Mouse (Mus musculus) forebrain, embryonic 11.5 days (tissue): ENCODE results near the gene Tcf7l1. TPM values are rescaled to one million over a fixed set of nuclear protein-coding genes. Genes with fewer than 3 reads are reported as not detected.

Experiments used
- ATAC-seq: fragments of 200-750 bp; cut with Nextera tagmentation; replicated peaks from 2 replicates; pipeline ENCODE4 v1.8.0; 2017; ENCODE audit warnings: moderate TSS enrichment; ENCODE audit not compliant: low FRiP score
- DNase-seq: peaks from one replicate; pipeline ENCODE4 v3.0.0-alpha.2; 2017; ENCODE audit warnings: low spot score
- H3K27ac ChIP-seq: fragments of 300-500 bp; sonication (generic); 2 replicates; pipeline ENCODE4 v1.5.1; 2014; ENCODE audit warnings: low read depth, low read length
- H3K27me3 ChIP-seq: fragments of 300-500 bp; sonication (generic); 2 replicates; pipeline ENCODE4 v1.6.1; 2014; ENCODE audit warnings: mild to moderate bottlenecking, low read length, mixed read lengths; ENCODE audit not compliant: control insufficient read depth, insufficient read depth
- H3K36me3 ChIP-seq: fragments of 300-500 bp; sonication (generic); 2 replicates; pipeline ENCODE4 v1.6.1; 2014; ENCODE audit warnings: mild to moderate bottlenecking, low read length, moderate library complexity, mixed read lengths; ENCODE audit not compliant: control insufficient read depth, insufficient read depth
- H3K4me1 ChIP-seq: fragments of 300-500 bp; sonication (generic); replicated peaks from 2 replicates; pipeline ENCODE4 v1.6.1; 2014; ENCODE audit warnings: low read length, mixed read lengths; ENCODE audit not compliant: control insufficient read depth, insufficient read depth
- H3K4me2 ChIP-seq: fragments of 300-500 bp; sonication (generic); 2 replicates; pipeline ENCODE4 v1.6.1; 2014; ENCODE audit warnings: low read depth, mild to moderate bottlenecking, low read length, moderate library complexity, mixed read lengths; ENCODE audit not compliant: severe bottlenecking
- H3K4me3 ChIP-seq: fragments of 300-500 bp; sonication (generic); 2 replicates; pipeline ENCODE4 v1.5.1; 2014; ENCODE audit warnings: low read depth, low read length
- H3K9ac ChIP-seq: fragments of 300-500 bp; sonication (generic); 2 replicates; pipeline ENCODE4 v1.6.1; 2014; ENCODE audit warnings: low read length
- H3K9me3 ChIP-seq: fragments of 300-500 bp; sonication (generic); 2 replicates; pipeline ENCODE4 v1.6.1; 2016; ENCODE audit warnings: low read length, mixed read lengths; ENCODE audit not compliant: control insufficient read depth
- WGBS: fragments of 180-500 bp; shearing (Covaris S2); extraction: QIAGEN DNeasy Blood & Tissue Kit; methylation state at CpG from one replicate; pipeline ENCODE4 v1.1.7; 2014; 5-methylcytosine and 5-hydroxymethylcytosine counted together
- polyA plus RNA-seq: library from polyadenylated mRNA; unstranded; fragments of >200 nt; fragmentation: Nextera tagmentation; extraction: Ambion mirVana; gene quantifications from 2 replicates; pipeline ENCODE4 v1.2.1, GENCODE M21; 2014

The Tcf7l1 gene
- polyA plus RNA-seq, 1 experiment from 2014 or later: 33.3 TPM

DNA sequence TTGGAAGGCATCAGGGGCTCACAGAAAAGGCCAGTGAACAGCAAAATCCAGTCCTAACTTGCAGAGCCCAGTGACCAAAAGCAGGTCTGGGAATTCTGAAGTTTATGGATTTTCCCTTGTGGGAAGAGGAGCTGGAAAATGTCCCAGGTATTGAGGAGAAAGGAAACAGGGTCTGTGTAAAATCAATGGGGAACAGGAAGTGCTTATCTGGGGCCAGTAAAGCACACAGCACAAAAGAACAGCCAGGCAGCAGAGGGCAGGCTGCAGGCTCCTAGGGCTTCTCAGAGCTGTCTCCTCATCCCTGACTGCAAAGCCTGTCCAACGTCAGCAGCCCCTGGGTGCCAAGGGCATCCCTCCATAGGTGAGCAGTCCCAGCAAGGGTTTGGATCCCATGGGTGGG is 126.1 kb downstream of the Tcf7l1 start:
- Histone ChIP-seq H3K27me3 (no peaks in the 10 kb centered on the region), H3K4me1 (0 out of 2 replicates have a peak, but pooled peaks cover 1% of the 10 kb centered on the region), H3K9me3 (no peaks in the 10 kb centered on the region), H3K27ac (no peak overlapping the region), H3K9ac (no peak overlapping the region; the same call in 1 of the 2 replicates), H3K4me3 (no peak overlapping the region), H3K4me2 (no peak overlapping the region), H3K36me3 (no peaks in the 10 kb centered on the region)
- 29% methylated on average over 1 of the region's 1 CpGs for WGBS
- ATAC-seq: no peak
- DNase-seq: no peak

DNA sequence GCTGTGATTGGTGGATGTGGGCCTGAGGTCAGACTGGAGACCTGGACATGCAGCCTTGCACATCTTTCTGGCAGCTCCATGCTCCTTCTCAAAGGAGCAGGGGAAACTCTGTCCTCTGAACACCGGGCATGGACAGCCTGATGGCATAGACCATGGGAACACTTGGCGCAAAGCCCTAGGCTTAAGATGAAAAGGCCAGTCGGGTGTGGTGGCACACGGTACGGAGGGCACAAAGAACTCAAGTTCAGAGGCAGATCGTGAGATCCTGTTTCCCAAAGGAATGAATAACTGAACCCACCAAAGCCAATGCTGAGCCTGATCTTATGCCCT is 128.7 kb downstream of the Tcf7l1 start:
- 91% methylated on average over 6 of the region's 6 CpGs for WGBS
- Histone ChIP-seq H3K9ac (no peak overlapping the region), H3K27ac (no peak overlapping the region), H3K4me2 (no peak overlapping the region), H3K9me3 (no peaks in the 10 kb centered on the region), H3K4me1 (peaks cover 5% of the 10 kb centered on the region; the same call in 1 of the 2 replicates), H3K27me3 (no peaks in the 10 kb centered on the region), H3K4me3 (no peak overlapping the region), H3K36me3 (no peaks in the 10 kb centered on the region)
- ATAC-seq (no peak), DNase-seq (no peak)

DNA sequence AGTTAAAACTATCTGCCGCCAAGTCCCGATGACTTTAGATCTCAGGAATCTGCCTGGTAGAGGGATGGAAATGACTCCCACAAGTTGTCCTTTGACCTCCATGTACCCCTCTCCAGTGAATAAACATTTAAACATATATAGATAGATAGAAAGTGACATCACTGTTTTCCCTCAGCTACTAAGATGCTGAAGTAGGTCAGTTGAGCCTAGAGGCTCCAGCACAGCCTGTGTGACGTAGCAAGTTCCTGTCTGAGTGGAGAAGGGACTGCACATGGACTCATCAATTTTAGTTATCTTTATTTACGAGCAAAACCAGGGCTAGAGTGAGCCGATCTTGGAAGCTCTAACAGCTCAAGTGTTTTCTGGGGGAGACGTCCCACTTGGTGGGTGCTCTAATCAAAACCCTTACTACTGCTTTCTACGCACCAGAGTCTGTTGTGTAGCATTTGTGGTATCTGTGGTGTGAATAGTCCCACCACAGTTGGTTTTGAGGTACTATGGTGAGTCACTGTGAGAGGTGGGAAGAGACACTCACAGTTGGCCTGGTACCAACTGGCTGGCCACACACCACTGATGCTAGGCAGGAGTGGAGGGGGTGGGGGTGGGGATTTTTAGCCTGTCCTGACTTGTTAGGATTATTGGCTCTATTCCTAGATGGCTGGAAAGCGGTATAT is 129.2 kb downstream of the Tcf7l1 start:
- no peak for ATAC-seq
- peaks cover 8% of the 10 kb centered on the region; the same call in 1 of the 2 replicates for H3K4me1 ChIP-seq
- H3K9me3 ChIP-seq: no peaks in the 10 kb centered on the region
- WGBS: 90% methylated on average over 8 of the region's 8 CpGs
- no peak overlapping the region for H3K9ac ChIP-seq
- H3K27ac ChIP-seq: no peak overlapping the region
- no peaks in the 10 kb centered on the region for H3K36me3 ChIP-seq
- no peak for DNase-seq
- H3K27me3 ChIP-seq: no peaks in the 10 kb centered on the region
- no peak overlapping the region for H3K4me2 ChIP-seq
- H3K4me3 ChIP-seq: no peak overlapping the region

DNA sequence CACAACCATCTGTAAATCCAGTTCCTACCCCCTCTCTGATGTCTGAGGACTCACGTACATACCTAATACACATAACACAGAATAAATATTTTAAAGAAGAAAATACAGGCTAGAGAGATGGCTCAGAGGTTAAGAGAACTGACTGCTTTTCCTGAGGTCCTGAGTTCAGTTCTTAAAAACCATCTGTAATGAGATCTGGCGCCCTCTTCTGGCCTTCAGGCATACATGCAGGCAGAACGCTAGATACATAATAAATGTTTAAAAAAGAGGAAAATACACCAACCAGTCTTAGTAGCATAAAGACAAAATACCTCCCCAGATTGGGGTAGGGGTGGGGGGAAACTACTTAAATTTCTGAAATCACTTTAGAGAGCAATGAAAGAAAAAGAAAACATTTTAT is 131.0 kb downstream of the Tcf7l1 start:
- H3K27me3 ChIP-seq: no peaks in the 10 kb centered on the region
- 59% methylated on average over 3 of the region's 3 CpGs for WGBS
- H3K27ac ChIP-seq: no peak overlapping the region
- no peaks in the 10 kb centered on the region for H3K9me3 ChIP-seq
- no peak overlapping the region for H3K9ac ChIP-seq
- DNase-seq: no peak
- H3K4me3 ChIP-seq: no peak overlapping the region
- no peaks in the 10 kb centered on the region for H3K36me3 ChIP-seq
- H3K4me2 ChIP-seq: no peak overlapping the region
- no peak for ATAC-seq
- peaks cover 12% of the 10 kb centered on the region for H3K4me1 ChIP-seq

DNA sequence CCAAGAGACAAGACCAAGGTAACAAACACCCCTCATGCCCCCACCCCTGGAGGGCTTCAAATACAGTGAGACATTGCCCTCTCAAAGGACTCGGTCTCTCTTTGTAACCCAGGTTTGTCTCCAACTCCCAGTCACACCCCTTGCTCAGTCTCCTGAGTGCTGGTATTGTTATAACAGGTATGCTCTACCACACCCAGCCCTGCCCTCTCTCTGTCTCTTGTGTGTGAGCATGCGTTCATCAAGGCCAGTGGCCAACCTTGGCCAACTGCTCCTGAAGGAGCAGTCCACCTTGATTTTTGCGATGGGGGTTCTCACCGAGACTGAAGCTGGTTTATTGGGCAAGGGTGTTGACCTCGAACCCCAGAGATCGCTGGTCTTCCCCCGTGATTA is 133.0 kb downstream of the Tcf7l1 start:
- Histone ChIP-seq H3K4me3 (no peak overlapping the region), H3K27me3 (no peaks in the 10 kb centered on the region), H3K36me3 (no peaks in the 10 kb centered on the region), H3K4me1 (peaks cover 12% of the 10 kb centered on the region), H3K9ac (no peak overlapping the region), H3K9me3 (no peaks in the 10 kb centered on the region), H3K4me2 (no peak overlapping the region), H3K27ac (no peak overlapping the region)
- DNase-seq (no peak), ATAC-seq (no peak)
- 88% methylated on average over 7 of the region's 7 CpGs for WGBS

DNA sequence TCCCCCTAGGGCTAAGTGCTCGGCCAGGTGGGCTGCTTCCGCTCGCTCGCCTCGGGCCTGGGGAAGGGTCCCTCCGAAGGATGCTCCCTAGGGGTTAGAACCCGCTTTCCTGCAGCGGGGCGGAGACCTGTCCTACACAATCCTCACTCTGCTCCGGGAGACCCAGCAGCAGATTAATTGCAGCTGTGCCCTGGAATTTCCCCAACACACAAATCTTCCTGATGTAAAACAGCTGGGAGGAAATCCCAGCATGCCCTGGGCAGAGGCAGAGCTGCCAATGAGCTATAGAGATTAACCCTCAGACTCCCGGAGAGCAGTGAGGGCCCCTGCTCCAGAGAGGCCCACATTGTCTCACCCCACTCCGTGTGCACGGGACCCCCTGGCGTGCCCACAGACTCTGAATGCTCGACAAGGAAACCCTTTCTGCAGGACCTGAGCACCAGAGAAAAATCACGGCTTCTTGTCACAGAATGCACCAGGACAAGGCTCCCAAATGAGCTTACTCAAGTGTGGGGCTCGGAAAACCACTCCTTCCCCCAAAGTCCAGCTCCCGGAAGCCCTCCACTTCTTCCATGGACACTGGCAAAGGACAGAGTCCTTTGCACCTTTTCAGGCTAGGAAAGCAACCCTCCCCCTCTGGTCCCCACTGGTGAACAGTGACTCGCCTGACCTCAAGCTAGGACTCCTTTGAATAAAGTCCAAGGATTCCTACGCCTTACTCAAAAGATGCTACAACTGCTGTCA is 133.6 kb downstream of the Tcf7l1 start:
- Histone ChIP-seq H3K4me2 (peak overlapping the region; percentile 27; the same call in 1 of the 2 replicates), H3K27me3 (no peaks in the 10 kb centered on the region), H3K9me3 (no peaks in the 10 kb centered on the region), H3K36me3 (no peaks in the 10 kb centered on the region), H3K27ac (0 out of 2 replicates have a peak overlapping the region, but pooled peaks have one; percentile 27), H3K4me3 (no peak overlapping the region), H3K9ac (0 out of 2 replicates have a peak overlapping the region, but pooled peaks have one; percentile 6), H3K4me1 (peaks cover 12% of the 10 kb centered on the region)
- peak; percentile 67 for DNase-seq
- peak; percentile 32; the same call in 1 of the 2 replicates for ATAC-seq
- 47% methylated on average over 20 of the region's 20 CpGs for WGBS

DNA sequence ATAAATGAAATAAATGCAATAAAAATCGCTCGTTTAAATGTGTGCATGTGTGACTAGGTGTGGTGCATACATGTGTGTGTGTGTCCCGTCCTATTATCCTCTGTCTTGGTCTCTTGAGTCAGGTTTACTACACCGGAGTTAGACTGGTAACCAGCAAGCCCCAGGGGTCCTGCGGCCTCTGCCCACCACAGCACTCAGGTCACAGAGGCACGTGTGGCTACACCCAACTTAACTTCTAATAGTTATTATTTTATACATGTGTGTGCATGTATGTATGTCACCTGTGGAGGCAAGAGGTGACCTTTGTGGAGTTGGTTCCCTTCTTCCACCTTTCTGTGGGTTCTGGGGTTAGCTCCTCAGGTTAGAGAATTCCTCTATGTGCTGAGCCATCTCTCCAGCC is 134.7 kb downstream of the Tcf7l1 start:
- Histone ChIP-seq H3K4me1 (peaks cover 12% of the 10 kb centered on the region), H3K27ac (no peak overlapping the region)
- 90% methylated on average over 6 of the region's 6 CpGs for WGBS

DNA sequence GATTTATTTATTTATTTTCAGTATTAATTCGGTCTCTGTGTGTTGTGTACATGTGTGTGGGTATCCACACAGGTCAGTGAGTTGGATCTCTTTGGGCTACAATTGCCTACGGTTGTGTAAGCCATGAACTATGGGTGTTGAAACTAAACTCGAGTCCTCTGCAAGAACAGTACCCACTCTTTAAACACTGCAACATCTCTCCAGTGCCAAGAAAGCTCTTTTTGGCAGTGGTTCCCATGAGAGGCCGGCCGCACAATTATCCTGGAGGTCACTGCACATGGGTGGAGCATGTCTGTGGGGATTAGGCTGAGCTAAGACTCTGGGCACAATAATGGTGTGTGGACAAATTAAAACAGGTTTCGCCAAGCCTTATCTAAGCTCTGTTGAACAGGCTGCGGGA is 135.6 kb downstream of the Tcf7l1 start:
- no peaks in the 10 kb centered on the region for H3K27me3 ChIP-seq
- no peak for DNase-seq
- WGBS: 69% methylated on average over 7 of the region's 7 CpGs
- H3K4me3 ChIP-seq: no peak overlapping the region
- no peaks in the 10 kb centered on the region for H3K9me3 ChIP-seq
- H3K4me1 ChIP-seq: peaks cover 12% of the 10 kb centered on the region
- no peaks in the 10 kb centered on the region for H3K36me3 ChIP-seq
- no peak overlapping the region for H3K9ac ChIP-seq
- H3K27ac ChIP-seq: no peak overlapping the region
- no peak overlapping the region for H3K4me2 ChIP-seq
- no peak for ATAC-seq

More for the DNA sequence above, 134.7 kb downstream of the Tcf7l1 start:
- Histone ChIP-seq H3K4me2 (no peak overlapping the region), H3K9me3 (no peaks in the 10 kb centered on the region), H3K27me3 (no peaks in the 10 kb centered on the region), H3K9ac (no peak overlapping the region), H3K4me3 (no peak overlapping the region), H3K36me3 (no peaks in the 10 kb centered on the region)
- DNase-seq: no peak
- ATAC-seq: no peak
